Mouse (Mus musculus): Measurements from ENCODE around the gene Alk.

The Alk gene

GRCm38 (mm10) chr17:72604610-72604980 lies at the start of gene Alk:
Alk (minus strand) TSS chr17:72604627.
- peak; percentile 94 for DNase-seq (ENCODE audit: low read depth, low spot score)

- DNase-seq (ENCODE audit: low read depth, low spot score), result no peak
These were observed 48.4 kb upstream of the Alk start for GRCm38 (mm10) chr17:72652801-72653200.

- no peak for DNase-seq (ENCODE audit: low read depth, low spot score)
These were observed 44.3 kb upstream of the Alk start for GRCm38 (mm10) chr17:72648607-72649217.

- no peak for DNase-seq (ENCODE audit: low read depth, low spot score)
These were observed 41.7 kb upstream of the Alk start for GRCm38 (mm10) chr17:72646167-72646566.

GRCm38 (mm10) chr17:72640095-72640494 lies 35.7 kb upstream of the Alk start:
- no peak for DNase-seq (ENCODE audit: low read depth, low spot score)

- DNase-seq (ENCODE audit: low read depth, low spot score), result no peak
These were observed 35.0 kb upstream of the Alk start for GRCm38 (mm10) chr17:72639400-72639799.

- peak; percentile 86 for DNase-seq (ENCODE audit: low read depth, low spot score)
These were observed 1.8 kb upstream of the Alk start for GRCm38 (mm10) chr17:72606251-72606650.

- no peak for DNase-seq (ENCODE audit: low read depth, low spot score)
These were observed 379 bp downstream of the Alk start for GRCm38 (mm10) chr17:72603886-72604609.

GRCm38 (mm10) chr17:72603118-72603885 lies 1.1 kb downstream of the Alk start:
- DNase-seq (ENCODE audit: low read depth, low spot score), result peak; percentile 91

- DNase-seq (ENCODE audit: low read depth, low spot score), result no peak
These were observed 3.6 kb downstream of the Alk start for GRCm38 (mm10) chr17:72600806-72601205.

GRCm38 (mm10) chr17:72587671-72588070 lies 16.8 kb downstream of the Alk start:
- DNase-seq (ENCODE audit: low read depth, low spot score), result no peak

GRCm38 (mm10) chr17:72580142-72580541 lies 24.3 kb downstream of the Alk start:
- no peak for DNase-seq (ENCODE audit: low read depth, low spot score)

GRCm38 (mm10) chr17:72579321-72579720 lies 25.1 kb downstream of the Alk start:
- no peak for DNase-seq (ENCODE audit: low read depth, low spot score)

GRCm38 (mm10) chr17:72571379-72571778 lies 33.0 kb downstream of the Alk start:
- DNase-seq (ENCODE audit: low read depth, low spot score), result no peak

- DNase-seq (ENCODE audit: low read depth, low spot score), result peak; percentile 21
These were observed 34.9 kb downstream of the Alk start for GRCm38 (mm10) chr17:72569491-72569890.

GRCm38 (mm10) chr17:72563423-72563822 lies 41.0 kb downstream of the Alk start:
- no peak for DNase-seq (ENCODE audit: low read depth, low spot score)

GRCm38 (mm10) chr17:72561471-72561870 lies 43.0 kb downstream of the Alk start:
- no peak for DNase-seq (ENCODE audit: low read depth, low spot score)

- DNase-seq (ENCODE audit: low read depth, low spot score), result no peak
These were observed 43.7 kb downstream of the Alk start for GRCm38 (mm10) chr17:72560771-72561170.

GRCm38 (mm10) chr17:72557029-72557735 lies 47.2 kb downstream of the Alk start:
- DNase-seq (ENCODE audit: low read depth, low spot score), result peak; percentile 24

- DNase-seq (ENCODE audit: low read depth, low spot score), result no peak
These were observed 58.2 kb downstream of the Alk start for GRCm38 (mm10) chr17:72546274-72546673.

GRCm38 (mm10) chr17:72535304-72535703 lies 69.1 kb downstream of the Alk start:
- DNase-seq (ENCODE audit: low read depth, low spot score), result no peak

- no peak for DNase-seq (ENCODE audit: low read depth, low spot score)
These were observed 72.2 kb downstream of the Alk start for GRCm38 (mm10) chr17:72532266-72532665.
